8 mouse cellular contexts compared by ENCODE assay signal in the genomic region with DNA sequence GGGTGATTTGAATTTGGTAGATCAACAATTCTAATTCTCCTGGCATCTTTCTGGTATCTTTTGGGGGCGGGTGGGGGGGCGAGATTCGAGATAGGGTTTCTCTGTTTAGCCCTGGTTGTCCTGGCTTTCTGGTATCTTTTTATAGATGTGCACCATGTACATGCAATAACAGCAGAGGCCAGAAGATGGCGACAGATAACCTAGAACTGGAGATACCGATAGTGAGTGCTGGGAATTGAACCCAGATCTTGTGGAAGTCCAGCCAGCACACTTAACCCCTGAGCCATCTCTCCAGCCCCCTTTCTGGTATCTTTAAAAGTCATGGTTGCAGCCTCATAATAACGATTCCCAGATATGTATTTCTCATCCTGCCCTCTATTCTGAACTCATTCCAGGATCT. TPM values are rescaled to one million over a fixed set of nuclear protein-coding genes. Genes with fewer than 3 reads are reported as not detected.
DNase-seq lines count a peak whose midpoint lies in the region; ATAC-seq and TF ChIP-seq lines count a peak whose summit lies in the region.

No protein-coding gene starts in this region.

- no peak overlapping the region for H3K4me2 ChIP-seq in forebrain, postnatal 0 days (ENCODE audit: low read depth)
- H3K4me2 ChIP-seq in forebrain, embryonic 15.5 days (replicated peaks): no peak overlapping the region

- DNase-seq in forebrain, postnatal 0 days: no peak
- peak; percentile 1 for DNase-seq in right cerebral cortex, adult 18-20 months
- no peak for DNase-seq in right cerebral cortex, postnatal 10 days (ENCODE audit: low spot score in 2 of 2)
- peak; percentile 65 for DNase-seq in c-Kit-positive CD71-positive TER-119-positive erythroid progenitor cells, embryonic 14.5 days (ENCODE audit: low spot score)
- DNase-seq in kidney, postnatal 10 days: peak; percentile 58
- peak; percentile 83 for DNase-seq in naive thymus-derived CD4-positive, alpha-beta T cell, adult 2 months (ENCODE audit: low read depth)
- no peak for DNase-seq in cerebellum, adult 11-12 months

- H3K9me3 ChIP-seq in forebrain, postnatal 0 days (ENCODE audit: low read length): no peaks in the 10 kb centered on the region
- H3K9me3 ChIP-seq in forebrain, embryonic 15.5 days: no peaks in the 10 kb centered on the region

- no peak for ATAC-seq in forebrain, postnatal 0 days
- no peak for ATAC-seq in forebrain, embryonic 15.5 days (replicated peaks)

- H3K36me3 ChIP-seq in forebrain, postnatal 0 days (ENCODE audit: insufficient read depth): no peaks in the 10 kb centered on the region
- no peaks in the 10 kb centered on the region for H3K36me3 ChIP-seq in forebrain, embryonic 15.5 days

- no peak overlapping the region for H3K9ac ChIP-seq in forebrain, postnatal 0 days
- no peak overlapping the region for H3K9ac ChIP-seq in forebrain, embryonic 15.5 days (replicated peaks)

- TF ChIP-seq CTCF in forebrain, postnatal 0 days (IDR thresholded peaks at IDR 0.05; ENCODE audit: low read depth): peak; percentile 54

- 44% methylated on average over 6 of the region's 6 CpGs for WGBS in forebrain, postnatal 0 days
- WGBS in forebrain, embryonic 15.5 days: 33% methylated on average over 6 of the region's 6 CpGs

- H3K27ac ChIP-seq in forebrain, postnatal 0 days (ENCODE audit: low read depth, low read length): no peak overlapping the region
- H3K27ac ChIP-seq in forebrain, embryonic 15.5 days (replicated peaks): no peak overlapping the region

- no peaks in the 10 kb centered on the region for H3K27me3 ChIP-seq in forebrain, postnatal 0 days (ENCODE audit: insufficient read depth, low read length)
- H3K27me3 ChIP-seq in forebrain, embryonic 15.5 days: no peaks in the 10 kb centered on the region

- H3K4me1 ChIP-seq in forebrain, postnatal 0 days (ENCODE audit: insufficient read depth): no peaks in the 10 kb centered on the region
- H3K4me1 ChIP-seq in forebrain, embryonic 15.5 days: no peaks in the 10 kb centered on the region

- no peak overlapping the region for H3K4me3 ChIP-seq in forebrain, postnatal 0 days (ENCODE audit: low read depth, low read length)
- H3K4me3 ChIP-seq in forebrain, embryonic 15.5 days: no peak overlapping the region

RNA-seq across cellular contexts. Expression of a gene that starts 18.0 kb away (rescaled TPM):
- total RNA-seq in forebrain, postnatal 0 days (2014; rRNA removed): 0.23 TPM in 1 of 2 replicates, not detected in the other
- polyA plus RNA-seq in forebrain, postnatal 0 days (2015; fragmentation: Nextera tagmentation; extraction: Ambion mirVana): 0.19 and 0.28 TPM in 2 replicates
- 0.23 and 0.28 TPM in 2 replicates for polyA plus RNA-seq in forebrain, embryonic 15.5 days (2015; fragmentation: Nextera tagmentation; extraction: Ambion mirVana)

RNA-seq across cellular contexts. Expression of a gene that starts 18.0 kb away (rescaled TPM):
- 21.5 and 23.8 TPM in 2 replicates for total RNA-seq in forebrain, postnatal 0 days (2014; rRNA removed)
- polyA plus RNA-seq in forebrain, postnatal 0 days (2015; fragmentation: Nextera tagmentation; extraction: Ambion mirVana): 17.0 and 19.6 TPM in 2 replicates
- 32.4 and 36.4 TPM in 2 replicates for polyA plus RNA-seq in forebrain, embryonic 15.5 days (2015; fragmentation: Nextera tagmentation; extraction: Ambion mirVana)

RNA-seq across cellular contexts. Expression of a gene that starts 34.8 kb away (rescaled TPM):
- 41.2 and 53.6 TPM in 2 replicates for total RNA-seq in forebrain, postnatal 0 days (2014; rRNA removed)
- polyA plus RNA-seq in forebrain, postnatal 0 days (2015; fragmentation: Nextera tagmentation; extraction: Ambion mirVana): 13.4 and 18.3 TPM in 2 replicates
- 33.7 and 35.1 TPM in 2 replicates for polyA plus RNA-seq in forebrain, embryonic 15.5 days (2015; fragmentation: Nextera tagmentation; extraction: Ambion mirVana)

Comparison
In these comparisons a context has a peak if more than half of its experiments do, and no peak if none do; other contexts are left out.
1. DNase-seq: peak in right cerebral cortex, adult 18-20 months (single experiment), c-Kit-positive CD71-positive TER-119-positive erythroid progenitor cells, embryonic 14.5 days (single experiment), kidney, postnatal 10 days (single experiment) and naive thymus-derived CD4-positive, alpha-beta T cell, adult 2 months (single experiment); none in forebrain, postnatal 0 days (single experiment), right cerebral cortex, postnatal 10 days (0 of 2) and cerebellum, adult 11-12 months (single experiment).